Mouse (Mus musculus) stomach, embryonic 15.5 days (tissue): Measurements from ENCODE around the gene Poc1a. TPM values are rescaled to one million over a fixed set of nuclear protein-coding genes. Genes with fewer than 3 reads are reported as not detected.
A peak's percentile ranks its signal among the peaks of the same experiment; 100 is the strongest.

ENCODE experiments used
- ATAC-seq: fragments of 200-750 bp; cut with Nextera tagmentation; 2 replicates; pipeline ENCODE4 v1.8.0; 2017; ENCODE audit warnings: low read depth, moderate number of reproducible peaks, moderate TSS enrichment; ENCODE audit not compliant: insufficient read depth, low FRiP score
- H3K27ac ChIP-seq: fragments of 300-500 bp; sonication (generic); 2 replicates; pipeline ENCODE4 v1.5.1; 2015; ENCODE audit warnings: mild to moderate bottlenecking, inconsistent platforms
- H3K27me3 ChIP-seq: fragments of 300-500 bp; sonication (generic); replicated peaks from 2 replicates; pipeline ENCODE4 v1.6.1; 2015; ENCODE audit warnings: inconsistent platforms
- H3K36me3 ChIP-seq: fragments of 300-500 bp; sonication (generic); 2 replicates; pipeline ENCODE4 v1.6.1; 2015; ENCODE audit warnings: inconsistent platforms
- H3K4me1 ChIP-seq: fragments of 300-500 bp; sonication (generic); 2 replicates; pipeline ENCODE4 v1.6.1; 2015; ENCODE audit warnings: inconsistent platforms
- H3K4me2 ChIP-seq: fragments of 300-500 bp; sonication (generic); 2 replicates; pipeline ENCODE4 v1.6.1; 2015; ENCODE audit warnings: mild to moderate bottlenecking, inconsistent platforms
- H3K4me3 ChIP-seq: fragments of 300-500 bp; sonication (generic); replicated peaks from 2 replicates; pipeline ENCODE4 v1.5.1; 2015; ENCODE audit warnings: inconsistent platforms
- H3K9ac ChIP-seq: fragments of 300-500 bp; sonication (generic); 2 replicates; pipeline ENCODE4 v1.6.1; 2015; ENCODE audit warnings: inconsistent platforms
- H3K9me3 ChIP-seq: fragments of 300-500 bp; sonication (generic); 2 replicates; pipeline ENCODE4 v1.6.1; 2016; ENCODE audit warnings: inconsistent platforms
- WGBS: fragments of 180-500 bp; shearing (Covaris S2); methylation state at CpG from one replicate; pipeline ENCODE4 v1.1.7; 2015; 5-methylcytosine and 5-hydroxymethylcytosine counted together
- polyA plus RNA-seq: library from polyadenylated mRNA; unstranded; fragments of >200 nt; fragmentation: Nextera tagmentation; extraction: Ambion mirVana; gene quantifications from 2 replicates; pipeline ENCODE4 v1.2.1, GENCODE M21; 2015

Gene Poc1a
- polyA plus RNA-seq, 1 experiment from 2014 or later, result 24.7 TPM

GRCm38 (mm10) chr9:106242813-106243488 is 37.9 kb upstream of the Poc1a start:
- no peak for ATAC-seq
- no peak overlapping the region for H3K4me3 ChIP-seq
- H3K27ac ChIP-seq, result peak overlapping the region; percentile 49
- peak overlapping the region; percentile 28 for H3K4me2 ChIP-seq
- no peaks in the 10 kb centered on the region for H3K27me3 ChIP-seq
- H3K9ac ChIP-seq, result no peak overlapping the region
- 54% methylated on average over 19 of the region's 19 CpGs for WGBS
- H3K4me1 ChIP-seq, result peaks cover 17% of the 10 kb centered on the region
- H3K9me3 ChIP-seq, result no peaks in the 10 kb centered on the region
- H3K36me3 ChIP-seq, result peaks cover 45% of the 10 kb centered on the region

DNA sequence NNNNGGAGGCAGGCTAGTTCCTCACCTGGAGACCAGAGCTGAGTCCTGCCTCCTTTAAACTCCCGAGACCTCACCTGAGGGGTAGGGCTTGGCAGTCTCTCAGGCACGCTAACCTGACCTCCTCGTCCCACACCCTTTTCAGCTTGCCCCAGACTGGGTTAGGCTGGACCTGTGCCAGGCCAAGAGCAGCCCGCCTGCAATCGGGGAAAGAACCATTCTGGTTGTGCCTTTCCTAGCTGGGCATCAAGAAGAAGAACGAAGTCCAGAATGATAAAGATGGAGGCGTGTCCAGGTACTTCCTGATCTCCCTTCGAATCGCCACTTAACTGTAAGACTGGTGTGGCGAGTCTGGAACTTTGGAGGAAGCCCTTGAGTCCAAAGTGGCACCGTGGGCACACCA is 31.3 kb upstream of the Poc1a start:
- peak overlapping the region; percentile 82 for H3K27ac ChIP-seq
- H3K4me2 ChIP-seq, result no peak overlapping the region
- H3K4me3 ChIP-seq, result no peak overlapping the region
- peaks cover 42% of the 10 kb centered on the region for H3K4me1 ChIP-seq
- WGBS, result 66% methylated on average over 11 of the region's 11 CpGs
- H3K9ac ChIP-seq, result no peak overlapping the region
- ATAC-seq, result peak; percentile 40; the same call in 1 of the 2 replicates
- no peaks in the 10 kb centered on the region for H3K9me3 ChIP-seq
- H3K27me3 ChIP-seq, result no peaks in the 10 kb centered on the region
- 0 out of 2 replicates have a peak, but pooled peaks cover 4% of the 10 kb centered on the region for H3K36me3 ChIP-seq

DNA sequence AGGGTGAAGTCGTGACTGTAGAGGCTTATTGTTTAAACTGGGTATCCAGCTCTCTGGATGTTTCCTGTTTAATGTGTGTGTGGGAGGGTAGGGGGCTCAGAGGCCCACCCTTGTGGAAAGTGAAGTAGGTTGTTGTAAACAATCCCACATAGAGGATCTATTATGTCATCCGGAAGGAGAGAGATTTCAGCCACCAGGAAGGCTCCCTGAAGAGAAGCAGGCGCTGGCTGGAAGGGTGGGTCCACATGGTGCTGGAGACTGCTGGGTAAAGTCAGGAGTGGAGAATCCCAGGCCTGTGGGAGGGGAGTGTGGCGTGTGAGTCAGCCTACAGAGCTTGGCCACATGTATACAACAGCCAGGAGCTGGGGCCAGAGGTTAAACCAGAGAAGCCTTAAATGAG is 30.6 kb upstream of the Poc1a start:
- no peak overlapping the region for H3K9ac ChIP-seq
- no peak overlapping the region for H3K4me2 ChIP-seq
- 0 out of 2 replicates have a peak, but pooled peaks cover under 1% of the 10 kb centered on the region for H3K36me3 ChIP-seq
- H3K9me3 ChIP-seq, result no peaks in the 10 kb centered on the region
- H3K4me3 ChIP-seq, result no peak overlapping the region
- H3K27ac ChIP-seq, result peak overlapping the region; percentile 82
- no peaks in the 10 kb centered on the region for H3K27me3 ChIP-seq
- ATAC-seq, result peak; percentile 80; the same call in 1 of the 2 replicates
- H3K4me1 ChIP-seq, result peaks cover 42% of the 10 kb centered on the region
- 18% methylated on average over 4 of the region's 4 CpGs for WGBS

- Histone ChIP-seq H3K9me3 (no peaks in the 10 kb centered on the region), H3K36me3 (no peaks in the 10 kb centered on the region), H3K4me3 (no peak overlapping the region), H3K9ac (no peak overlapping the region), H3K27me3 (no peaks in the 10 kb centered on the region), H3K27ac (peak overlapping the region; percentile 82; the same call in 1 of the 2 replicates), H3K4me2 (no peak overlapping the region), H3K4me1 (peaks cover 41% of the 10 kb centered on the region)
- ATAC-seq, result no peak
- WGBS, result 47% methylated on average over 8 of the region's 8 CpGs
These were observed 29.8 kb upstream of the Poc1a start for GRCm38 (mm10) chr9:106251066-106251465.

DNA sequence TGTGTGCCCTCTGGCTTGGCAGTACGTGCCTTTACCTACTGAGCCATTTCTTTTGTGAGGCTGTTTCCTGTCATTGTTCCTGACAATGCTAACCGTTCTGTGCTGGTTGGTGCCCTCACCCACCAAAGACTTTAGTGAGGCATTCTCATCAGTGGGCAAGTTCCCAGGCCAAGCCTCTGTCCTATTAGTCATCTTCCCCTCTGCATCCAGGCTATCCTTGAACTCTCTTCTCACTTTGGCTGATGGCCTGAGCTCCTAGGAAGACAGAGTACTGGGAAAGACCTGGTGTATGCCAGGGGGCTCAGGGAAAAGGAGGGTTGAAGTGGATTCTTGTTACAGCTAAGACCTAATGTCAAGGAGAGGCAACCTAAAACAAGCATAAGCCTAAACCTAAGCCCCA is 26.9 kb upstream of the Poc1a start:
- no peak for ATAC-seq
- no peaks in the 10 kb centered on the region for H3K27me3 ChIP-seq
- WGBS, result 75% methylated on average over 2 of the region's 2 CpGs
- H3K4me1 ChIP-seq, result peaks cover 20% of the 10 kb centered on the region
- no peak overlapping the region for H3K9ac ChIP-seq
- no peaks in the 10 kb centered on the region for H3K36me3 ChIP-seq
- H3K4me2 ChIP-seq, result no peak overlapping the region
- no peaks in the 10 kb centered on the region for H3K9me3 ChIP-seq
- H3K27ac ChIP-seq, result no peak overlapping the region
- no peak overlapping the region for H3K4me3 ChIP-seq

DNA sequence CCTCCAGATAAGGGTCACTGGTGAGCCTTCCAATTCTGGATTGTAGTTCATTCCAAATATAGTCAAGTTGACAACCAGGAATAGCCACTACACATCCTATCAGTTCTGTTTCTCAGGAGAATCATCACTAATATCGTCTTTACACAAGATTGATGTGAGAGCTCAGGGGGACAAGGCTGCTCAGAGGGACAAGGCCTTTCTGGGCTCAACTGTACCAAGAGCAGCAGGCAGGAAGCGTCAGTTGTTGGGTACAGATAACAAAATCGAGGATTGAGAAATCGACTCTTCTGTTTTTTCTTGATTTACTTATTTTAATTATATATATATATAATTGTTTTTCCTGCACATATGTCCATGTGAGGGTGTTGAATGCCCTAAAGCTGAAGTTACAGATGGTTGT is 22.4 kb upstream of the Poc1a start:
- Histone ChIP-seq H3K36me3 (no peaks in the 10 kb centered on the region), H3K4me1 (no peaks in the 10 kb centered on the region), H3K9ac (no peak overlapping the region), H3K4me3 (no peak overlapping the region), H3K4me2 (no peak overlapping the region), H3K27ac (no peak overlapping the region), H3K27me3 (no peaks in the 10 kb centered on the region), H3K9me3 (no peaks in the 10 kb centered on the region)
- no peak for ATAC-seq
- 83% methylated on average over 4 of the region's 4 CpGs for WGBS

DNA sequence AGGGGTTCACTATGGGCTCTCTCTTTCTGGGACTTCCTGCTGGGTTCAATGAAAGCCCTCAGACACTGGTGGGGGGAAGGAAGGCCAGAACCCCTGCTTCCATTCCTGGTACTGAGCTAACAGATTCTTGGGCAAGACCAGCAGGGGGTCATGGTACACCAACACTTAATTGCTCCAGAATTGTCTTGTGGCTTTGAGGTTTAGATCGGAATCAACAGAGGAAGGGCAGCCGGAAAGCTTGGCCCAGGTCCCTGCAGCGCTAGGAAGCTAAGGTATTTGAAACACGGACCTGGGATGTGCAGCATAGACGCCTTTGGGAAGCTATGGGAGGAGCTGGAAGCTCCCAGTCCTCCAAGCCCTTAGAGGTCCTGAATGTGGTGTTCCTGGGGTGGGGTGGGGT is 21.9 kb upstream of the Poc1a start:
- no peak overlapping the region for H3K9ac ChIP-seq
- 74% methylated on average over 5 of the region's 5 CpGs for whole genome bisulfite sequencing
- H3K36me3 ChIP-seq, result no peaks in the 10 kb centered on the region
- no peaks in the 10 kb centered on the region for H3K4me1 ChIP-seq
- no peaks in the 10 kb centered on the region for H3K27me3 ChIP-seq
- no peak overlapping the region for H3K4me2 ChIP-seq
- H3K9me3 ChIP-seq, result no peaks in the 10 kb centered on the region
- no peak for ATAC-seq
- H3K4me3 ChIP-seq, result no peak overlapping the region
- H3K27ac ChIP-seq, result no peak overlapping the region

DNA sequence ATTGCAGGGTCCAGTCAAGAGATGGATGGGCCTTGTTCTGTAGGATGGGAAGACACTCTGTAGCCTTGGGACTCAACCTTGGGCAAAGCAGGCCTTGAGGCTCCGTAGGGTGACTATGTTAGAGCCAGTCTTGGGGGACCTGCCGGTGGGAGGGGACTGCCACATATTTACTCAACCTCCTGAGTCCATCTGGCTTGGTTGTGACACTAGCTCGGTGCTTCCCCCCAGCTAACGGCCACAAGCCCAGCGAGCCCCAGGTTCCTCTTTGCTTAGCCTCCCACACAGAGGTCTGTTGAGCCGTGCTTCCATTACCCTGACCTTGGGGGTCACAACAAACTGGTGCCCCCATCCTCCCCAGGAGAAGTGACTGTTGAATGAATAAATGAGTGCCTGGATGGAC is 19.8 kb upstream of the Poc1a start:
- no peaks in the 10 kb centered on the region for H3K9me3 ChIP-seq
- no peaks in the 10 kb centered on the region for H3K36me3 ChIP-seq
- H3K9ac ChIP-seq, result no peak overlapping the region
- H3K4me1 ChIP-seq, result no peaks in the 10 kb centered on the region
- WGBS, result 69% methylated on average over 6 of the region's 6 CpGs
- no peak overlapping the region for H3K4me3 ChIP-seq
- no peak overlapping the region for H3K27ac ChIP-seq
- no peak overlapping the region for H3K4me2 ChIP-seq
- ATAC-seq, result 0 out of 2 replicates have a peak, but pooled peaks have one; percentile 21
- H3K27me3 ChIP-seq, result no peaks in the 10 kb centered on the region

- H3K9me3 ChIP-seq, result no peaks in the 10 kb centered on the region
- ATAC-seq, result no peak
- H3K4me1 ChIP-seq, result no peaks in the 10 kb centered on the region
- no peak overlapping the region for H3K9ac ChIP-seq
- WGBS, result 73% methylated on average over 3 of the region's 3 CpGs
- H3K4me2 ChIP-seq, result no peak overlapping the region
- H3K36me3 ChIP-seq, result no peaks in the 10 kb centered on the region
- no peak overlapping the region for H3K4me3 ChIP-seq
- H3K27me3 ChIP-seq, result no peaks in the 10 kb centered on the region
- H3K27ac ChIP-seq, result no peak overlapping the region
These were observed 19.4 kb upstream of the Poc1a start for GRCm38 (mm10) chr9:106261491-106261890.

- H3K27me3 ChIP-seq, result no peaks in the 10 kb centered on the region
- H3K9me3 ChIP-seq, result no peaks in the 10 kb centered on the region
- H3K4me1 ChIP-seq, result no peaks in the 10 kb centered on the region
- ATAC-seq, result no peak
- 74% methylated on average over 3 of the region's 3 CpGs for WGBS
- no peaks in the 10 kb centered on the region for H3K36me3 ChIP-seq
- H3K4me2 ChIP-seq, result no peak overlapping the region
- H3K4me3 ChIP-seq, result no peak overlapping the region
- H3K9ac ChIP-seq, result no peak overlapping the region
- H3K27ac ChIP-seq, result no peak overlapping the region
These were observed 18.8 kb upstream of the Poc1a start for GRCm38 (mm10) chr9:106262075-106262474.

- H3K9ac ChIP-seq, result no peak overlapping the region
- H3K27me3 ChIP-seq, result no peaks in the 10 kb centered on the region
- H3K9me3 ChIP-seq, result no peaks in the 10 kb centered on the region
- no peak for ATAC-seq
- H3K36me3 ChIP-seq, result no peaks in the 10 kb centered on the region
- peaks cover 2% of the 10 kb centered on the region; the same call in 1 of the 2 replicates for H3K4me1 ChIP-seq
- H3K4me3 ChIP-seq, result no peak overlapping the region
- no peak overlapping the region for H3K4me2 ChIP-seq
- no peak overlapping the region for H3K27ac ChIP-seq
- 66% methylated on average over 9 of the region's 9 CpGs for WGBS
These were observed 17.4 kb upstream of the Poc1a start for GRCm38 (mm10) chr9:106263381-106263924.

- WGBS, result 65% methylated on average over 12 of the region's 12 CpGs
These were observed 15.3 kb upstream of the Poc1a start for GRCm38 (mm10) chr9:106265358-106266075.

More at GRCm38 (mm10) chr9:106265358-106266075, 15.3 kb upstream of the Poc1a start:
- Histone ChIP-seq H3K9ac (no peak overlapping the region), H3K4me2 (no peak overlapping the region), H3K9me3 (no peaks in the 10 kb centered on the region), H3K4me3 (no peak overlapping the region), H3K36me3 (no peaks in the 10 kb centered on the region), H3K27ac (no peak overlapping the region), H3K27me3 (no peaks in the 10 kb centered on the region), H3K4me1 (peaks cover 13% of the 10 kb centered on the region)
- ATAC-seq, result no peak
